Mouse (Mus musculus) hindbrain, embryonic 11.5 days (tissue): ENCODE data around the gene Ttll5. TPM values are rescaled to one million over a fixed set of nuclear protein-coding genes. Genes with fewer than 3 reads are reported as not detected.
A peak's percentile ranks its signal among the peaks of the same experiment; 100 is the strongest.

Source experiments
- ATAC-seq: fragments of 200-750 bp; cut with Nextera tagmentation; 2 replicates; pipeline ENCODE4 v1.8.0; 2017; ENCODE audit warnings: mild to moderate bottlenecking, moderate TSS enrichment, moderate library complexity; ENCODE audit not compliant: low FRiP score
- DNase-seq: peaks from one replicate; pipeline ENCODE4 v3.0.0-alpha.2; 2015; ENCODE audit warnings: low spot score
- H3K27ac ChIP-seq: fragments of 300-500 bp; sonication (generic); 2 replicates; pipeline ENCODE4 v1.5.1; 2014; ENCODE audit warnings: mild to moderate bottlenecking, low read depth, low read length
- H3K27me3 ChIP-seq: fragments of 300-500 bp; sonication (generic); 2 replicates; pipeline ENCODE4 v1.6.1; 2014; ENCODE audit warnings: mild to moderate bottlenecking, low read length, moderate library complexity, mixed read lengths; ENCODE audit not compliant: control insufficient read depth, insufficient read depth
- H3K36me3 ChIP-seq: fragments of 300-500 bp; sonication (generic); 2 replicates; pipeline ENCODE4 v1.6.1; 2014; ENCODE audit warnings: mild to moderate bottlenecking, low read length, moderate library complexity, mixed read lengths; ENCODE audit not compliant: control insufficient read depth, insufficient read depth
- H3K4me1 ChIP-seq: fragments of 300-500 bp; sonication (generic); replicated peaks from 2 replicates; pipeline ENCODE4 v1.6.1; 2014; ENCODE audit warnings: low read length, mixed read lengths; ENCODE audit not compliant: control insufficient read depth, insufficient read depth
- H3K4me2 ChIP-seq: fragments of 300-500 bp; sonication (generic); replicated peaks from 2 replicates; pipeline ENCODE4 v1.6.1; 2014; ENCODE audit warnings: mild to moderate bottlenecking, low read depth, low read length
- H3K4me3 ChIP-seq: fragments of 300-500 bp; sonication (generic); 2 replicates; pipeline ENCODE4 v1.5.1; 2014; ENCODE audit warnings: low read depth, low read length
- H3K9ac ChIP-seq: fragments of 300-500 bp; sonication (generic); 2 replicates; pipeline ENCODE4 v1.6.1; 2014; ENCODE audit warnings: low read depth, low read length
- H3K9me3 ChIP-seq: fragments of 300-500 bp; sonication (generic); 2 replicates; pipeline ENCODE4 v1.6.1; 2016; ENCODE audit warnings: low read length; ENCODE audit not compliant: control insufficient read depth
- WGBS: fragments of 180-500 bp; shearing (Covaris S2); extraction: QIAGEN DNeasy Blood & Tissue Kit; methylation state at CpG from one replicate; pipeline ENCODE4 v1.1.7; 2014; 5-methylcytosine and 5-hydroxymethylcytosine counted together
- polyA plus RNA-seq: library from polyadenylated mRNA; unstranded; fragments of >200 nt; fragmentation: Nextera tagmentation; extraction: Ambion mirVana; gene quantifications from 2 replicates; pipeline ENCODE4 v1.2.1, GENCODE M21; 2014

The Ttll5 gene
- polyA plus RNA-seq, 1 experiment from 2014 or later: 25.6 TPM

- Histone ChIP-seq H3K9ac (no peak overlapping the region), H3K27me3 (no peaks in the 10 kb centered on the region), H3K27ac (no peak overlapping the region), H3K36me3 (no peaks in the 10 kb centered on the region), H3K9me3 (no peaks in the 10 kb centered on the region), H3K4me3 (no peak overlapping the region), H3K4me1 (no peaks in the 10 kb centered on the region), H3K4me2 (no peak overlapping the region)
- 78% methylated on average over 1 of the region's 1 CpGs for WGBS
- no peak for DNase-seq
- ATAC-seq: no peak
Observed at GRCm38 (mm10) chr12:85795551-85795950, 28.9 kb upstream of the Ttll5 start.

- 63% methylated on average over 9 of the region's 9 CpGs for WGBS
- Histone ChIP-seq H3K9ac (no peak overlapping the region), H3K4me2 (no peak overlapping the region), H3K27me3 (no peaks in the 10 kb centered on the region), H3K4me3 (no peak overlapping the region), H3K27ac (no peak overlapping the region), H3K4me1 (no peaks in the 10 kb centered on the region), H3K9me3 (no peaks in the 10 kb centered on the region), H3K36me3 (no peaks in the 10 kb centered on the region)
- ATAC-seq: no peak
- no peak for DNase-seq
Observed at GRCm38 (mm10) chr12:85800031-85800430, 24.4 kb upstream of the Ttll5 start.

DNA sequence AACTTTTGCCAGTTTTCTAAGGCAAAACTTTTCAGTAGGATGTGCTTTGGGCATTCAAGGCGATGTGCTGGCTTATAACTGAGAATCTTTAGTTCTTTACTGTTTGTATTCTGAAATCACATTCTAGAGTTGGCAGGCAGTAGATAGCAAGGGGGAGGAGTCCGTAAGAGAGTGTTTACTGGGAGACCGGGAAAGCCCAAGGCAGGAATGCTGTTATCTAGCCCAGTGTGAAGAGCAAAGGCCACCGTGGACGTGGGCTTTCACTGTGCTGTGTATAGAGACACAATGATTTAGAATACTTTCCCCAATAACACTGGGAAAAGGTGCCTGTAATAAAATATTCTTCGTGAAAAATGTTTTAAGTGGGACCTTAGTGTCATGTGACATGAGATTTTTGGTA is 14.7 kb upstream of the Ttll5 start:
- Histone ChIP-seq H3K36me3 (no peaks in the 10 kb centered on the region), H3K9me3 (no peaks in the 10 kb centered on the region), H3K4me2 (no peak overlapping the region), H3K9ac (no peak overlapping the region), H3K4me1 (no peaks in the 10 kb centered on the region), H3K4me3 (no peak overlapping the region), H3K27ac (no peak overlapping the region), H3K27me3 (no peaks in the 10 kb centered on the region)
- DNase-seq: no peak
- no peak for ATAC-seq
- 79% methylated on average over 6 of the region's 6 CpGs for WGBS

DNA sequence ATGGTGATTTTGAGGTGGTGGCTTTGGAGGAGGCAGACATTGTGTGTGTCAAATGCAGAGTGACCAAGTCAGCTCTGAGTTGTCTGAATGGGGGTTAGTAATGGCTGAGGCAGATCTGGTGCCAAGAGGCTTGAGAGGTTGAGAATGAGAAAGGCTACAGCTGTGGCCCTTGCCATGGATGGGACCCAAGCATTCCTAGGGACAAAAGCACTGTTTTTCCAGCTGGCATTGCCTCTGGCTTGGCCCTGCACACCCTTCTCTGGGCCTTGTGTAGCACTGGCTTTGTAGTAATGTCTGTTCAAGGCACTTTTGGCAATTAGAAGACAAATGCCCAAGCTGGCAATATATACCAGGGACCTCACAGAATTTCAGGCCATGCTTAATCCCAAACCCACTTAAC is 13.5 kb upstream of the Ttll5 start:
- Histone ChIP-seq H3K27me3 (no peaks in the 10 kb centered on the region), H3K36me3 (no peaks in the 10 kb centered on the region), H3K4me3 (no peak overlapping the region), H3K4me2 (no peak overlapping the region), H3K9ac (no peak overlapping the region), H3K4me1 (no peaks in the 10 kb centered on the region), H3K27ac (no peak overlapping the region), H3K9me3 (no peaks in the 10 kb centered on the region)
- ATAC-seq: no peak
- no peak for DNase-seq

DNA sequence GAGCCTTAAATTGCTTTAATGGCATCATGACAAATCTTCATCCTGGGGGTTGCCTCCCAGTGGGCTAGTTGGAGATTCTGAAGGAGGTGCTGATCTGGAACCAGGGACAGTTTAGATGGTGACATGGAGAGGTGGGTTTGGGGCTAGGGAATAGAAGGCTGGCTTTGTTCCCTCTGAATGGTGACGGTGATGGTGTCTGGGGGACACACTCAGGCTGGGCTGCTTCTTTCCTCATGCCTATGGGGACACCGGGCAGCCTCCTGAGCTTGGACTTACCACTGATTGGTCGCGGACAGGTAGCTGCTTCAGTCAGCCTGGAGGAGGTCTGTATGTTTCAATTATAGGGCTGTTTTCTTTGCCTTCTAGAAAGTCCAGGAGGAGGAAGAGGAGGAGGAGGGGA is 12.8 kb upstream of the Ttll5 start:
- Histone ChIP-seq H3K36me3 (no peaks in the 10 kb centered on the region), H3K4me2 (no peak overlapping the region), H3K4me3 (no peak overlapping the region), H3K27me3 (no peaks in the 10 kb centered on the region), H3K9me3 (no peaks in the 10 kb centered on the region), H3K27ac (no peak overlapping the region), H3K9ac (no peak overlapping the region), H3K4me1 (no peaks in the 10 kb centered on the region)
- WGBS: 97% methylated on average over 4 of the region's 4 CpGs
- no peak for ATAC-seq
- no peak for DNase-seq

- DNase-seq: no peak
- WGBS: 81% methylated on average over 2 of the region's 2 CpGs
- Histone ChIP-seq H3K4me2 (no peak overlapping the region), H3K36me3 (0 out of 2 replicates have a peak, but pooled peaks cover 2% of the 10 kb centered on the region), H3K4me3 (no peak overlapping the region), H3K9me3 (no peaks in the 10 kb centered on the region), H3K27ac (no peak overlapping the region), H3K4me1 (no peaks in the 10 kb centered on the region), H3K9ac (no peak overlapping the region), H3K27me3 (no peaks in the 10 kb centered on the region)
- ATAC-seq: no peak
Observed at GRCm38 (mm10) chr12:85813599-85813998, 10.9 kb upstream of the Ttll5 start.

DNA sequence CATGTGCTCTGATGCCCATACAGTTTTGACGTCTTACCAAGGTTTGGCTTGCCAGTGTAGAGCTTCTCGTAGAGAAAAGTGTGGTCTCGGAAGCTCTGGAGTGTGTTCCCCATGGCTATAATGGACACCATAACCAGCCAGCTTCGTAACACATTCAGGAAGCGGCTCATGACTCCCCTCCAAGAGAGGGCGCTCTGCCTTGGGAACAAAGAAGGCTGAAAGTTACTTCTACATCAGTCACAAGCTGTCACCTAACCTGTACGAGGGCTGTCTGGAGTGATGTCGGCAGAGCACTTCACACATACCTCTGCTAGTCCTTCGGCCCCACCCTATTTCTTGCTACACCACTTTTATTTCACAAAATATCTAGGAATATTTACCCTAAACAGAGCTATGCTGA is 2.4 kb upstream of the Ttll5 start:
- 80% methylated on average over 9 of the region's 9 CpGs for WGBS

DNA sequence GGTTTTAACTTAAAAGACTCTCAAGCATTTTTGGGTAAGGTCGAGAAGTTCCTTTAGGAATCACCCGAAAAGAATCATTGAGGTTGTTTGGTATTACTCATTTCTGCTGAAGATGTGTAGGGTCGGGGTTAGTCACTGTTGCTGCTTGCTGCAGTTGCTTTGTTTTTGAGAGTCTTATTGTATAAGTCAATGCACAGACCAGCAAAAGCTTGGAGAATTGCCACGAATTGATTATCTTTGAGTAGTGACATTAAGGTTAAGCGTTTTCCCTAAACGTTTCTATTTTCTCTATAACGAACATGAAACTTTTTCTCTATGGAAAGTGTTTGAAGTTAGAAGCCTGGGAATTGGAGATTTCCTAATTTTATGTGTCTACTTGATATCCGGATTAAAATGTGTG is 902 bp downstream of the Ttll5 start:
- H3K27ac ChIP-seq: peak overlapping the region; percentile 92; the same call in 1 of the 2 replicates

More for the DNA sequence above, 2.4 kb upstream of the Ttll5 start:
- Histone ChIP-seq H3K36me3 (0 out of 2 replicates have a peak, but pooled peaks cover 2% of the 10 kb centered on the region), H3K9ac (no peak overlapping the region), H3K4me3 (no peak overlapping the region), H3K4me2 (no peak overlapping the region), H3K9me3 (no peaks in the 10 kb centered on the region), H3K4me1 (peaks cover 4% of the 10 kb centered on the region; the same call in 1 of the 2 replicates), H3K27me3 (no peaks in the 10 kb centered on the region), H3K27ac (no peak overlapping the region)
- no peak for ATAC-seq
- DNase-seq: no peak

DNA sequence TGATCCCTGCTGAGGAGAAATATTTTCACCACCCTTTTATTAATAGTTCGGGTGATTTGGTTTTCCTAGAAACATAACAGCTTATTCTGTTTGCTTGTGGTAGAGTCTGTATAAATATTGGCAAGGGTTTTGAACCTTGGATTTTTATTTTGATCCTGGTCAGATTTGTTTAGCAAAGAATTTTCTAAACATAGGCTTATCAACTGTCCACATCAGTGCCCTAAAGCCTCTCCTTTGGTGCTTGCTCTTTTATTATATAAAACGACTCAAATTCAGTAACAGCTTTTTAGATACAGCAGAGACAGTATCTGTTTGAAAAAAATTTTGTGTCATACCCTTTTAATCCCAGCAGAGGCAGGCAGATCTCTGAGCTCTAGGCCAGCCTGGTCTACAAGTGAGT is 1.4 kb downstream of the Ttll5 start:
- Histone ChIP-seq H3K27me3 (no peaks in the 10 kb centered on the region), H3K4me3 (no peak overlapping the region; the same call in 1 of the 2 replicates), H3K36me3 (no peaks in the 10 kb centered on the region), H3K4me1 (peaks cover 4% of the 10 kb centered on the region; the same call in 1 of the 2 replicates), H3K9ac (no peak overlapping the region), H3K9me3 (no peaks in the 10 kb centered on the region), H3K4me2 (no peak overlapping the region), H3K27ac (no peak overlapping the region)
- ATAC-seq: no peak
- DNase-seq: no peak
- WGBS: 72% methylated on average over 2 of the region's 2 CpGs

More for the DNA sequence above, 902 bp downstream of the Ttll5 start:
- Histone ChIP-seq H3K9me3 (no peaks in the 10 kb centered on the region), H3K9ac (peak overlapping the region; percentile 71), H3K4me2 (peak overlapping the region; percentile 47), H3K4me1 (peaks cover 4% of the 10 kb centered on the region; the same call in 1 of the 2 replicates), H3K4me3 (peak overlapping the region; percentile 72), H3K27me3 (no peaks in the 10 kb centered on the region), H3K36me3 (no peaks in the 10 kb centered on the region)
- 13% methylated on average over 8 of the region's 8 CpGs for WGBS
- ATAC-seq (no peak), DNase-seq (no peak)
